Mouse (Mus musculus) left cerebral cortex, postnatal 25 days (tissue): ENCODE results near the gene Taf1d. TPM values are rescaled to one million over a fixed set of nuclear protein-coding genes. Genes with fewer than 3 reads are reported as not detected.
A peak's percentile ranks its signal among the peaks of the same experiment; 100 is the strongest.
"Not testable (repeated sequence)": the region's sequence is repeated elsewhere in the genome, so short reads cannot be mapped to it uniquely, and the experiment has no call there.

Experiments
- DNase-seq, 2 experiments: peaks; one replicate each; pipeline ENCODE4 v3.0.0; 2022; ENCODE audit warnings: low spot score in 2 of 2, mixed read lengths in 1 of 2
- intact Hi-C: fragments of 180-260 bp; cut with DNase I; formaldehyde crosslinking; loops from one replicate; pipeline ENCODE4 v1.15.1; 2025
- total RNA-seq, 2 experiments: library from RNA; stranded (reverse); gene quantifications; 2 replicates each; pipeline ENCODE4 v1.2.3; 2021

Taf1d gene
- 10 to 100 TPM; 25.8 to 28.8 TPM for total RNA-seq

DNA sequence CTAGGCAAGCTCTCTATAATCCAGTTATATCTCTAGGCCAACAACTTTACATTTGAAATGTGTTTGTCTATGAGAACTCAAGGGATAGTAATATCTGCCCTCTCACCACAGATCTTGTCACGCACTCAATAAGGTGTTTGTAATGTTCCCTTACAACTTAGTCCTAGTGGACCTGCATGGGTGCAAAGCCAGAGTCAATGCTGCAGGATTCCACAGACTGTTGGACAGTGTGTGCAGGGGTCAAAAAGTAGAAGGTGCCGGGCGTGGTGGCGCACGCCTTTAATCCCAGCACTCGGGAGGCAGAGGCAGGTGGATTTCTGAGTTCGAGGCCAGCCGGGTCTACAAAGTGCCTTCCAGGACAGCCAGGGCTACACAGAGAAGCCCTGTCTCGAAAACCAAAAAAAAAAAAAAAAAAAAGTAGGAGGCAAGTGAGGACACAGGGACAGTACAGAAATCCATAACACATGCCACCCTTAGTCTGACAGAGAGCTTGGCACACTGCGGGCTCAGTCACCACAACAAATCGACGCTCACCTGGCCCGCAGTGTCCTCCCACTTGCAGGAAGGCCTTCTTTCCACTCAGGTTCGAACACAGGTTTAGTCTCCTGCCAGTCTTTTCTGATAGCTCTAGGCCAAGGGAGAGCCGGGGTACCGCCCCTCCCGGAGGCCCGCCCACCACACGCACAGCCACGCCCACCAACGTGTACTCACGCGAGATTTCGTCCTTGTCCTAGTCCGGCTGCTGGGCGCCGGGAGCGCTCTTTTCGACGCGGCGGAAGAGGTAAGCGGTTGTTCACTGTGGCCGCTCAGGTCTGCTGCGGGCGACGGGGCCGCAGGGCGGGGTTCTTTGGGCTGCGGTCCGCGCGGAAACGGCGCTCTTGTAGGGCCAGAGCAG lies at the start of gene Taf1d:
Gene Taf1d (plus strand): TSS at position 712 of the 895 bp plus-strand sequence.
- DNase-seq = peak; percentile 95 to 97
- intact Hi-C loops = loop anchor here (2.0 kb wide), 1 partner anchor 27 kb away; the partner anchor contains the start of gene Med17

DNA sequence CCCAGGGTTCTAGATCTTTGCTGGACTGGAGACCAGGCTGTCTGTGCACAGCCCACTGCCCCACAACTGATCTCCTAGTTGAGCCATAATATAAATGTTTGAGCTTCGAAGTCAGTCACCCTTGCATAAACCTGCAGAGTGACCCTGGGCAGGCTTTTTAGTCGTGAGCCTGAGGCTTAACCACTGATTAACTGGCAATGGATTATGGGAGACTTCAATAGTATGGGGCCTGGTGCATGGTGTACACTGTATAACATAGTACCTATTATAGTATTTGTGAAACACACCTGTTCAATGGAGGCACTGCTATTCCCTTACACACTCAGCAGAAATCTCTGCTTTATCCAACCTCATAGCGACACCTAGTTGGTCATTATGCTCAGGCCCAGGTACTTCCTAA lies 49.8 kb upstream of the Taf1d start:
- intact Hi-C loops = no loop called here
- no peak for DNase-seq

DNA sequence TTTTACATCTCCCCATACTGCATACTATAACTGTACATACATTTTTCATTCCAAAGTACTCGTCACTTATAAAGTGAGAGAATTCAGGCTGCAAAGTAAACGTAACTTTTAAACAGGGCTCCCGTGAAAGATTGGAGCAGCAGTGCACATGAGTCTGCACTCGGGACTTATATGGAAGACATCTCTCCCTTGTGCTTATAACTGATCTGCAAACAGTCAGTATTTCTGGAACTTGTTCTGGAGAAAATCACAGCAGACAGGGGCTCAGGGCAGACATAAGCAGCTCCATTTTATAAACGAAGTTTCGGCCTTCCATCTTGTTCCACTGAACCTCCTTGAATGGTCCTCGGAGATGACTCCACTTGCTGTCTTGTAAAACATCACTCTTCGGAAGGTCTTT lies 44.0 kb upstream of the Taf1d start:
- DNase-seq = no peak
- intact Hi-C loops = no loop called here

DNA sequence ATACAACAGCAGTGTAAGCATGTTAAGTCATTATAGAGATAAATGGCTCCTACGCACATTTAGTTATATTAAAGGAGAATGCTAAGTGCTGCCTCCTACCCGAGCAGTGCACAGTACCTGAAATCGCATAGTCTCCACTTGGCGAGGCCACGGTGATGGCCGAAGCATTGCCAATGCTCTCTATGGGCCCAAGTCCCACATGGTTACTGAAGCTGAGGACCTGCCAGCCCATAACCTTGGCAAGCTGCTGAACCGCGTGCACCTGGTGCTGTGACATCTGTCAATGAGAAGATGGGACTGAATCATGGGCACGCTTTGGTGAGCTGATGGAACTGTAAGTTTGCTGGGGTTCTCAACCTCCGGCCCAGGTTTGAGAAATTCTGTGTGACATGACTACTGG lies 42.5 kb upstream of the Taf1d start:
- intact Hi-C loops = no loop called here
- DNase-seq = no peak

DNA sequence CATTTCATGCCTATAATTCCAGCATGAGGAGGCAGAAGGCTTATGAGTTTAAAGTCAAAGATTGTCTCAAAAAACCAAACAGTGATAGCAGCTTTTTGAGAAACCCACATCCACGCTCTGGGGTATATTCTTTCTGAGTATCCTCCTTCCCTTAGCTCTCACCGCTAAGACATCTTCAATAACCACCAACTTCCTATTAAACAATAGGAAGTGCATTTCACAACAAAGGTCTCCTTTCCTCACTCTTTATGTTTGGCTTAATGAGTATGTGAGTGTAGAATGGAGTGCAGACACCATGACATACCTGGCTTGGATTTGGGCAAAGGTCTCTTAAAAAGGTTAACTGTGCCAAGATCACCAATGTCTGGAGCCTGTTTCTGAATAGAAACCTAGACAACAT lies 32.0 kb upstream of the Taf1d start:
- intact Hi-C loops = no loop called here
- DNase-seq = no peak

DNA sequence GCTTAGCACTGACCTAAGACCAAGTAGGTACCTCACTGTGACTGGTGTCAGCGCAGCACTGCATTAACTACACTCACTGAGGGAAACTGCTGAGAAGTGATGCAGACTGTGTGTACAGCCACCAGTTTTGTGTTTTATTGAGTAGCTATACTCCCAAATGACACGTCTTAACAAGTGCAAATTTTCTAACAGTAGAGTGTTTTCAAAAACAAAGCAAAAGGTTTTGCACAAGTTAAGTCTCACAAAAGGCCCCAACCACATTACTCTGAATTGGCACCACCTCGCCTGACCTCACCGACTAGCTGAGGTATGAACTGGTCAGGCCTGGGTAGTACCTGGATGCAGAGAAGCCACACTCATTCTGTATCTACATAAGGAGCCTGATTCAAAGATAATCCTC lies 29.2 kb upstream of the Taf1d start:
- DNase-seq = no peak
- intact Hi-C loops = no loop called here

DNA sequence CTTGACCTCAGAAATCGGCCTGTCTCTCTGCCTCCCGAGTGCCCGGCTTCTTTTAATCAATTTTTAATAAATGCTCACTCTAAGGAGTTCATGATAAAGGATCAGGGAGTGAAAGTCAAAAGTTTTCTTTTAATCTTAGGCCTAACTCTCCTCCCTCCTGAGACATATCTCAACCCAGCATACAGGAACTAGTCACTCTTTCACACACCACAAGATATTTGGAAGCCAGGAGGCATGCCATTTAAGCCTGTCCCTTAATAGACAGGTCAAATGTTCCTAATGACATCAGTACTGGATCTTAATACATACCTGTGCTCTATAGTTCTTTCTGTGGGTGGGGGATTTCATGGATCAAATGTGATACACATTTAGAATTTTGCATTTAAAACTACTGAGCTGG lies 27.7 kb upstream of the Taf1d start:
- intact Hi-C loops = loop anchor here (2.0 kb wide), 1 partner anchor 28 kb away; the partner anchor contains the start of genes 4931406C07Rik and Taf1d
- no peak for DNase-seq

DNA sequence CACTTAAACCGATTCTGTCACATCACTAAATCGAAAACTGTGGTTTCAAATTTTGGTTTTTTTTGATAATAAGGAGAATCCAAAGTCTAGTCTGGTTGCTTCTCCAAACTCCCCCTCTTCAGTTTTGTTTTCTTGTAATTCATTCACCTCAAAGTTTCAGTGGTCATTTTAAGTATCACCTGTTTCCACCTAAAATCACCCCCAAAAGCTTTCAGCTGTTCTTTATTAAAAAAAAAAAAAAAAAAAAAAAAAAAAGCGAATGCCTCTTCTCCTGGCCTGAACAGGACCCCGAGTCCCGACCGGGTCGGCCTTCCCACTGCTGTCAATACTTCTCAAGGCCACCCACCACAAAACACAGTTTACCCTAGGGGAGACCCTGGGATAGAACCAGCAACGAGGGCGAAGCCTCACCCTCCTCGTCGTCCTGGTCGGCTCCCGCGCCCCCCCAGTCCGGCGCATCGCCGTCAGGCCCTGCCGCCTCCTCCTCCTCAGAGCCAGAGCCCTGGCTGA lies 26.8 kb upstream of the Taf1d start:
- intact Hi-C loops = loop anchor here (2.0 kb wide), 1 partner anchor 28 kb away; the partner anchor contains the start of genes 4931406C07Rik and Taf1d
- DNase-seq = no peak

DNA sequence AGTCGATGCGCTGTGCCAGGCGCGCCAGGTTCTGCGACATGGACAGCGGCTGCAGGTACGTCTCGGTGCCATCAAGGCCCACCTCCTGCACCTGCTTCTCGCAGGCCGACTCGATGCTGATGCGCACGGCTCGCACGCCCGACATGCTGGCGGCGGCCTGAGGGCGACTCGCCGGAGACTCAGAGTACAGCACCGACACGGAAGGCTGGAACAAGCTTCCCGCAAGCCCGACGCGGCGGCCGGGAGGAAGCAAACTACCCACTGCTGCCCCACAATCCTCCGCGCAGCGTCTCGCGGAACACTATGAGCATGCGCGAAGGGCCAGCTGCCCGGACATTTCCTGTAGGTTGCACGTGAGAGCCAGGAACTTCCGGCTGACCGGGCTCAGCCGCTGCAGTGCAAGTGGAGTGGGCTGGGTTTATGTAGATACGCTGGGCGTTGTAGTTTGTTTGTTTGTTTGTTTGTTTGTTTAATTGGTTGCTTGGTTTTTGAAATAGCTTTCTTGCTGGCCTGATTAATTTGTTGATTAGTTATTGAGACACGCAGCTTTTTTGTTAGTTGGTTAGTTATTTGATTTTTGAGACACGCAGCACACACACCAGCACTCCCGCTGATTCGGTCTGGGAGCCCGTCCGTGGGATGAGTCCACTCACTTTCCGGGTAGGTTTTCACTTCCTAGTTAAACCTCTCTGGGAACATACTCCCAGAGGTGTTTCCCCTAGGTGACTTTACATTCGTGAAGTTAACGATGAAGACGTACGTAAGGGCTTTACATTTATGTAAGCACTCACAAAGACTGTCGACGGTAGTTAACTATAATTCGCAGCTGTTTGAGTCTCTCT lies 26.1 kb upstream of the Taf1d start, which contains the start of gene Med17:
Gene Med17 (minus strand): TSS at position 283 of the 842 bp plus-strand sequence.
- DNase-seq = peak; percentile 96 to 98
- intact Hi-C loops = loop anchor here (2.0 kb wide), 1 partner anchor 27 kb away; the partner anchor contains the start of genes 4931406C07Rik and Taf1d

DNA sequence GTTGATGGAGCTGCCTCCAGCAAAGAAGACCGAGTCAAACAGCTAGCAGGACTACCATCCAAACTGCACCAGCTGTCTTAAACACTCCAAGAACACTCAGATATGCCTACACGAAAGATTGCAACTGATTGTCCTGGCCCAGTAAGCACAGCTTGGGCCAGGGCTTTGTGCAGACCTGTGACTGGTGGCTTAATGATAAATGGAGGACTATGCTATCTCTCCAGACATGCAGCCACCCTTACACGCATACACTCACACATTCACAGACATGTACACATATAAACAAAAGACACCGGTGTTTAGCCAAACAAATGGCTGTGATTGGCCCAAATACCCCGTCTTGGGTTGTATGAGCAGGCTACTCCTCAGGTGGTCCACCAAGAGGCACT lies 25.5 kb upstream of the Taf1d start:
- DNase-seq = no peak
- intact Hi-C loops = no loop called here

DNA sequence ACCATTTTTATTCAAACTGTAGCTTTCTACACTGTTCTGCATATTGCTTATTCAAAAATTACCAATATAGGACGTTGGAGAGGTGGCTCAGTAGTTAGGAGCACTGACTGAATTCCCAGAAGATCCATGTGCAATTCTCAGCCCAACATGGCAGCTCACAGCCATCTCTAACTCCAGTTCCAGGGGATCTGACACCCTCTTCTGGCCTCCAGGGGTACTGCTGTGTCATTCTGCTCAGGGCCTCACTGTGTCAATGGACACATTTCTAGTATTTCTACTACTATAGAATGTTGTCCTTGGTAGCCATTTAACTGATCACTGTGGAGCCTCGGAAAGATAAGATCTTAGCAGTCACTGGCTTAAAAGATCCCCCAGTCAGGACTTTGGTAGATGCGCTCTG lies 20.6 kb upstream of the Taf1d start:
- intact Hi-C loops = no loop called here

DNA sequence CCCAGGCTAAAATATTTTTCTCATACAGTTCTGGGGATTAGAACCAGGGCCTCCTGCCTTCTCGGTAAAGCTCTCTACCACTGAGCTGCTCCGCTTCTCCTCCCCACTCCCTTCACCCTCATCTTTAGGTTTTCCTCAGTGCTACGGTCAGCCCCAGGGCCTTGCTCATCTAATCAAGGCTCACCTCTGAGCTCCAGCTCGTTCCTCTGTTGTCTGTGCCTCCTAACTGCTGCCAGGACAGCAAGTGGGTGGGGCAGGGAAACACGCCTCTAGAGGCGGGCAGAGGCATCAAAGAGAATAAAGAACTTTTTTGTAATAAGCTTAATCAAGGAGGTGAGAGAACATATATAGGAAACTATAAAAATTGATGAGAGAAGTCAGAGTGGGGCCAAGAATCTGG lies 18.2 kb upstream of the Taf1d start:
- intact Hi-C loops = no loop called here
- DNase-seq = no peak

More for the DNA sequence above, 20.6 kb upstream of the Taf1d start:
- DNase-seq = no peak

DNA sequence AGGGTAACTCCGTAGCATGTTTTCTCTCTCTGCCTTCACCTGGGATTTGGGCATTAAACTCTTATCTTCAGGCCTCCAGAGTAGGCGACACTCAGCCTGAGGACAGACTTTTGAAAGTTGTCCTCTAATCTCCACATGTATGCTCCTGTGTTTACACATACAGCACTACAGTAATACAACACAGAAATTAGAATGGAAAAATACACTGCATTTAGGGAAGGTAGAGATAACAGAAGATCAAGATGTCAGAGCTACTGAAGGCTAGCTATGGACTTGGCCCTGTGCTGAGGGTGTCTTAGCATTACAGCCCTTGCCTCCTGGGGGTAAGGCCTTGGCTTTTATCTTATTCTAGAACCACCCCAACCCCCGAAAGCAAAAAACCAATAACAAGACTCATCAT lies 17.6 kb upstream of the Taf1d start:
- DNase-seq = no peak
- intact Hi-C loops = no loop called here

DNA sequence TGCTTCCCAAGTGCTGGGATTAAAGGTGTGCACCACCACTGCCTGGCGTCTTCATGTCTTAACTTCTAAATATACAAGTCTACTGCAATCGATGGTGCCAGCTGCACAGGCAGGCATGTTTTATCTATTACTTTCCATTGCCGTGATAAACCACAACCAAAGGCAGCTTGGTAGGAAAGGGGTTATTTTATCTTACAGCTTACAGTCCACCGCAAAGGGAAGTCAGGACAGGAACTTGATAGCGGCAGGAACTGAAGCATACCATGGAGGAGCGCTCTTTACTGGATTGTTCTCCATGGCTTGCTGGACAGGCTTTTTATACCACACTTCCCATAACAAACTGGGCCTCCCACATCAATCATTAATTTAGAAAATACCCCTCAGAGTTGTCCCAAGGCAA lies 16.8 kb upstream of the Taf1d start:
- intact Hi-C loops = no loop called here

DNA sequence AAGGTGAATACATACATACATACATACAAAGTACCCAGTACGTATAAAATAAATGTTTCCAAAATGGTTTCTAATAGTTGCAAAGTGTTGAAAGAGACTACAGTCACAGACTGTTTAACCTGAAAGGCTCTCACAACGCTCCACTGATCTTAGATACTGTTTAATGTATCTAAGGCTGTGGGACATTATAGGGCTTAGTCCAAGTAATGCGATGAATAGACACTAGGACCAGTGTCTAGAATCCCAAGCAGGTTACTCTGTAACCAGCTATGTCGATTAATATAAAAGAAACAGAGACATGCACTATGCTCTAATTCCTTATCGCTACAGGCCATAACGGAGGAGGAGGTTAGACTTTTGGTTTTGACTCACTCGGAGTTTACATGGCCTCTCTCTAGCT lies 8.9 kb upstream of the Taf1d start:
- DNase-seq = no peak
- intact Hi-C loops = no loop called here

More for the DNA sequence above, 16.8 kb upstream of the Taf1d start:
- no peak for DNase-seq

DNA sequence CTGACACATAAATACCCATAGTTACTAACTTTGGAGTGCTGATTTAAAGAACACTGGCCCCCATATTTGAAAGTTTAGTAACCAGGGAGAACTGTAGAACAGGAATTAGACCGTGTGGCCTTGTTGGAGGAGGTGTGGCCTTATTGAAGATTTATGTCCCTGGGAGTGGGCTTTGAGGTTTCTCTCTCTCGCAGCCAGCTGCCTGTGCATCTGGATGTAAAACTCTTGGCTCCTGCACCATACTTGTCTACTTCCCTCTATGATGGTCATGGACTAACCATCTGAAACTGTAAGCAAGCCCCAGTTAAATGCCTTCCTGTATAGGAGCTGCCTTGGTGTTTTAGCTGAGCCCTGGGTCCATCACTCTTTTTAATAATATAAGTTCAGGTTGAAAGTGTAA lies 7.6 kb upstream of the Taf1d start:
- intact Hi-C loops = no loop called here
- no peak for DNase-seq

DNA sequence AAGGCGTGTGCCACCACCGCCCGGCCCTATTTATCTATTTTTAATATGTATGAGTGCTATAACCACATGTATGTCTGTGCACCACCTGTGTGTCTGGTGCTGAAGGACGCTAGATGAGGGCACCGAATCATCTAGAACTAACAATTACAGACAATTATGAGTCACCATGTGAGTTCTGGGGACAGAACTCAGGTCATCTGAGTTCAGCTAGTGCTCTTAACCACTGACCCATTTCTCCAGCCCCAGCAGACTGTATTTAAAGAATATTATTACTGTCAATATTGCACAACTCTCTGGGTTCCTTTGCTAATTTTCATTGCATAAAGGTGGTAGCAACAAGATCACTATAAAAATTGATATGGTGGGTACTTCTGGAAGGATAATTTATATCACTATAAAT lies 6.0 kb upstream of the Taf1d start:
- intact Hi-C loops = no loop called here

DNA sequence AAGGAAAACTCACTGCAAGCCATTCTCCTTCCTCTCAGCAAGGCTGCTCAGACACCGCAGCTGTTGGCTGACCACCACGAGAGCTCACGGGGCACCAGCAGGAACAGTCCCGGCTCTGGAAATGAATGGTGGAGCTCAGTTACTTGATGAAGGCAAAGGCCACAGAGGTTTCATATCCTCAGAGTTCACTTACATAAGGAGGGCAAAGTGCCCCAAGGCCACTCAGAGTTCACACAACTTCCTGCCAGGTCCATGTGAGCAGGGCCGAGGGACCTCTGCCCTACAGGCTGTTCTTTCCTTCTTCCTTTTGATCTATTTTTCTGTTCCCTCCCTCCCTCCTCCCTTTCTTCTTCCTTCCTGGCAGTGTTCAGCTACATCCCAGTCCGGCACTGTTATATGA lies 4.6 kb upstream of the Taf1d start:
- DNase-seq = peak in 1 of 2 experiments; percentile 14
- intact Hi-C loops = no loop called here

More for the DNA sequence above, 6.0 kb upstream of the Taf1d start:
- DNase-seq = no peak

DNA sequence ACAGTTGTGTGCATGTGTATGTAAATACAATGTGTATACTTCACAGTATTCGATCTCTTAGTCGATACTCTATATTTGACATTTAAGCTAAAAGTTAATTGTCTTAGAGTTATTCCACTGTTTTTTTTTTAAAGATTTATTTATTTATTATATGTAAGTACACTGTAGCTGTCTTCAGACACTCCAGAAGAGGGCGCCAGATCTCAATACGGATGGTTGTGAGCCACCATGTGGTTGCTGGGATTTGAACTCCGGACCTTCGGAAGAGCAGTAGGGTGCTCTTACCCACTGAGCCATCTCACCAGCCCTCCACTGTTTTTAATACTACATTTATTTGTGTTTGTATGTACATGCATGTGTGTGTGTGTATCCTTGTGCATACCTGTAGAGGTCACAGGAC lies 4.0 kb upstream of the Taf1d start:
- intact Hi-C loops = not testable (repeated sequence)

DNA sequence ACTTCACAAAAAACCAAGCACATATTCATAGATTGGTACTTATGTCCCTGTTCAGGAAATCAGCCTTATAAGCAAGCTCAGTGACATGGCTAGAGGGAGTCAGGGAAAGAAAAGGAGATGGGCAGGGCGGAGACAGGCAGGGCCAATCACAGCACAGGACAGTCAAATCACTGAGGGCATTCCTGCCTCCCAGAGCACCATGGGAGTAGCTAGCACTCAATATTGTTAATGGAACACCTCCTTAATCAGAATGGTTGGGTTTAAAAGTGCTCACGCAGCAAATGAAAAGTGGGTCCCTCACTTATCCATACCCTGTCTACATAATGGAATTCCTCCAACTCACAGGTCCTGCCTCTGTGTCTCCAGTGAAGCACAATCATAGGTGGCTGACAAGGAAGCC lies 3.1 kb upstream of the Taf1d start:
- intact Hi-C loops = no loop called here
- DNase-seq = no peak

More for the DNA sequence above, 4.0 kb upstream of the Taf1d start:
- DNase-seq = not testable (repeated sequence)
